Mouse (Mus musculus) E14TG2a.4 (cell line): ENCODE measurements around the gene Trim67.
A peak's percentile ranks its signal among the peaks of the same experiment; 100 is the strongest.

Experiments
- H3K27me3 ChIP-seq: 2 replicates; pipeline ENCODE4 v1.6.1; 2014; ENCODE audit warnings: low read length, control low read depth; ENCODE audit not compliant: insufficient read depth
- H3K36me3 ChIP-seq: 2 replicates; pipeline ENCODE4 v1.6.1; 2014; ENCODE audit warnings: low read length, control low read depth; ENCODE audit not compliant: insufficient read depth
- H3K4me1 ChIP-seq: replicated peaks from 2 replicates; pipeline ENCODE4 v1.6.1; 2014; ENCODE audit warnings: low read depth, low read length, control low read depth
- H3K4me3 ChIP-seq: replicated peaks from 2 replicates; pipeline ENCODE4 v1.5.1; 2014; ENCODE audit warnings: mild to moderate bottlenecking, low read length
- H3K9me3 ChIP-seq: 2 replicates; pipeline ENCODE4 v1.6.1; 2014; ENCODE audit warnings: low read length, control low read depth
- CTCF ChIP-seq: conservative IDR thresholded peaks from 2 replicates; pipeline ENCODE4 v1.5.1; 2014; ENCODE audit warnings: low read length
- NANOG ChIP-seq: IDR thresholded peaks from 2 replicates; pipeline ENCODE4 v1.6.1; 2014; ENCODE audit warnings: borderline replicate concordance, low read length, mixed read lengths
- POU5F1 ChIP-seq: IDR thresholded peaks from 2 replicates; pipeline ENCODE4 v1.6.1; 2014; ENCODE audit warnings: low read length, borderline replicate concordance

The Trim67 gene

GRCm38 (mm10) chr8:124863729-124864128, 70.8 kb downstream of the Trim67 start:
- Histone ChIP-seq H3K36me3 (peaks cover 65% of the 10 kb centered on the region), H3K4me1 (peaks cover 79% of the 10 kb centered on the region), H3K4me3 (peak overlapping the region; percentile 99), H3K9me3 (no peaks in the 10 kb centered on the region), H3K27me3 (no peaks in the 10 kb centered on the region)
- TF ChIP-seq NANOG (no peak), CTCF (no peak), POU5F1 (no peak)

GRCm38 (mm10) chr8:124866669-124867068, 73.8 kb downstream of the Trim67 start:
- peaks cover 75% of the 10 kb centered on the region for H3K4me1 ChIP-seq
- no peaks in the 10 kb centered on the region for H3K27me3 ChIP-seq
- TF ChIP-seq NANOG: no peak
- TF ChIP-seq CTCF: no peak
- TF ChIP-seq POU5F1: no peak
- H3K36me3 ChIP-seq: peaks cover 59% of the 10 kb centered on the region
- H3K4me3 ChIP-seq: no peak overlapping the region
- no peaks in the 10 kb centered on the region for H3K9me3 ChIP-seq

GRCm38 (mm10) chr8:124867126-124867525, 74.2 kb downstream of the Trim67 start:
- no peaks in the 10 kb centered on the region for H3K9me3 ChIP-seq
- H3K4me3 ChIP-seq: no peak overlapping the region
- no peaks in the 10 kb centered on the region for H3K27me3 ChIP-seq
- no peak for TF ChIP-seq NANOG
- H3K36me3 ChIP-seq: peaks cover 62% of the 10 kb centered on the region
- H3K4me1 ChIP-seq: peaks cover 77% of the 10 kb centered on the region

GRCm38 (mm10) chr8:124869708-124870107, 76.8 kb downstream of the Trim67 start:
- peaks cover 88% of the 10 kb centered on the region for H3K36me3 ChIP-seq
- H3K4me1 ChIP-seq: peaks cover 88% of the 10 kb centered on the region
- no peak for TF ChIP-seq NANOG
- TF ChIP-seq POU5F1: no peak
- TF ChIP-seq CTCF: no peak
- H3K4me3 ChIP-seq: no peak overlapping the region
- no peaks in the 10 kb centered on the region for H3K27me3 ChIP-seq
- no peaks in the 10 kb centered on the region for H3K9me3 ChIP-seq

GRCm38 (mm10) chr8:124871474-124871873, 78.6 kb downstream of the Trim67 start:
- Histone ChIP-seq H3K9me3 (no peaks in the 10 kb centered on the region), H3K27me3 (no peaks in the 10 kb centered on the region), H3K4me1 (peaks cover 71% of the 10 kb centered on the region), H3K36me3 (peaks cover 88% of the 10 kb centered on the region), H3K4me3 (no peak overlapping the region)
- TF ChIP-seq NANOG (no peak), CTCF (no peak), POU5F1 (no peak)

- TF ChIP-seq CTCF (peak; percentile 24; the same call in 1 of the 2 replicates), NANOG (no peak), POU5F1 (no peak)
- peaks cover 89% of the 10 kb centered on the region for H3K36me3 ChIP-seq
- no peaks in the 10 kb centered on the region for H3K9me3 ChIP-seq
- peaks cover 66% of the 10 kb centered on the region for H3K4me1 ChIP-seq
- no peak overlapping the region for H3K4me3 ChIP-seq
- H3K27me3 ChIP-seq: no peaks in the 10 kb centered on the region
These were observed 79.2 kb downstream of the Trim67 start for GRCm38 (mm10) chr8:124872081-124872480.

- TF ChIP-seq CTCF (no peak), NANOG (no peak), POU5F1 (no peak)
- Histone ChIP-seq H3K4me3 (no peak overlapping the region), H3K9me3 (no peaks in the 10 kb centered on the region), H3K36me3 (peaks cover 89% of the 10 kb centered on the region), H3K4me1 (peaks cover 60% of the 10 kb centered on the region), H3K27me3 (no peaks in the 10 kb centered on the region)
These were observed 79.8 kb downstream of the Trim67 start for GRCm38 (mm10) chr8:124872690-124873089.

- H3K4me3 ChIP-seq: no peak overlapping the region
- peaks cover 98% of the 10 kb centered on the region for H3K36me3 ChIP-seq
- no peaks in the 10 kb centered on the region for H3K9me3 ChIP-seq
- H3K4me1 ChIP-seq: peaks cover 14% of the 10 kb centered on the region
- TF ChIP-seq NANOG (no peak), POU5F1 (no peak), CTCF (no peak)
- H3K27me3 ChIP-seq: no peaks in the 10 kb centered on the region
These were observed 85.2 kb downstream of the Trim67 start for GRCm38 (mm10) chr8:124878141-124878540.

GRCm38 (mm10) chr8:124878946-124879526, 86.1 kb downstream of the Trim67 start:
- Histone ChIP-seq H3K4me1 (peaks cover 7% of the 10 kb centered on the region), H3K27me3 (no peaks in the 10 kb centered on the region), H3K4me3 (no peak overlapping the region), H3K9me3 (no peaks in the 10 kb centered on the region), H3K36me3 (peaks cover 98% of the 10 kb centered on the region)
- no peak for TF ChIP-seq POU5F1
- no peak for TF ChIP-seq NANOG
- TF ChIP-seq CTCF: no peak
